Mouse (Mus musculus) ES-E14 (cell line): ENCODE data around the gene Rnf144b.

Source experiments
- MAFK ChIP-seq: IDR thresholded peaks from 2 replicates; pipeline ENCODE4 v1.6.1; 2014; ENCODE audit warnings: mild to moderate bottlenecking, low read depth, low read length, inconsistent platforms; ENCODE audit not compliant: insufficient read depth
- ZC3H11A ChIP-seq: IDR thresholded peaks from 2 replicates; pipeline ENCODE4 v1.6.1; 2012; ENCODE audit warnings: low read depth, mild to moderate bottlenecking, inconsistent platforms, low read length, borderline replicate concordance
- ZNF384 ChIP-seq: IDR thresholded peaks from 2 replicates; pipeline ENCODE4 v1.6.1; 2012; ENCODE audit warnings: low read depth, low read length, inconsistent platforms

GRCm38 (mm10) chr13:47244771-47245170, 122.3 kb downstream of the Rnf144b start:
- TF ChIP-seq MAFK (no peak), ZC3H11A (no peak), ZNF384 (no peak)
